Mouse (Mus musculus): ENCODE data around the gene Treml4. TPM values are rescaled to one million over a fixed set of nuclear protein-coding genes. Genes with fewer than 3 reads are reported as not detected.

Treml4 gene
- polyA plus RNA-seq, 1 experiment = not detected

GRCm38 (mm10) chr17:48287276-48287675 lies 23.2 kb downstream of the Treml4 start:
- Histone ChIP-seq H3K27me3 (ENCODE audit: control insufficient read depth, insufficient read depth, low read length, poor library complexity, severe bottlenecking) (no peaks in the 10 kb centered on the region), H3K36me3 (ENCODE audit: control insufficient read depth, insufficient read depth, low read length, poor library complexity, severe bottlenecking) (no peaks in the 10 kb centered on the region), H3K27ac (ENCODE audit: insufficient read depth, low read length) (no peak overlapping the region), H3K4me3 (ENCODE audit: low read depth, low read length) (no peak overlapping the region), H3K9me3 (replicated peaks; ENCODE audit: control insufficient read depth, insufficient read depth, low read length, poor library complexity, severe bottlenecking) (peaks cover 7% of the 10 kb centered on the region; the same call in 1 of the 2 replicates), H3K4me1 (ENCODE audit: control insufficient read depth, insufficient read depth, low read length) (peaks cover 2% of the 10 kb centered on the region), H3K9ac (ENCODE audit: low read depth, poor library complexity, severe bottlenecking) (no peak overlapping the region)
- TF ChIP-seq EP300 (IDR thresholded peaks at IDR 0.05; ENCODE audit: insufficient read depth, low read depth, low read length) = no peak
- no peak for TF ChIP-seq POLR2A (IDR thresholded peaks at IDR 0.05; ENCODE audit: insufficient read depth, low read length)
- TF ChIP-seq CTCF (IDR thresholded peaks at IDR 0.05; ENCODE audit: low read depth, low read length) = no peak

- Histone ChIP-seq H3K4me3 (ENCODE audit: low read depth, low read length) (no peak overlapping the region), H3K27ac (ENCODE audit: insufficient read depth, low read length) (no peak overlapping the region), H3K4me1 (ENCODE audit: control insufficient read depth, insufficient read depth, low read length) (peaks cover 4% of the 10 kb centered on the region), H3K9me3 (replicated peaks; ENCODE audit: control insufficient read depth, insufficient read depth, low read length, poor library complexity, severe bottlenecking) (peaks cover 4% of the 10 kb centered on the region; the same call in 1 of the 2 replicates), H3K36me3 (ENCODE audit: control insufficient read depth, insufficient read depth, low read length, poor library complexity, severe bottlenecking) (no peaks in the 10 kb centered on the region), H3K27me3 (ENCODE audit: control insufficient read depth, insufficient read depth, low read length, poor library complexity, severe bottlenecking) (no peaks in the 10 kb centered on the region), H3K9ac (ENCODE audit: low read depth, poor library complexity, severe bottlenecking) (no peak overlapping the region)
- TF ChIP-seq CTCF (IDR thresholded peaks at IDR 0.05; ENCODE audit: low read depth, low read length) (no peak), POLR2A (IDR thresholded peaks at IDR 0.05; ENCODE audit: insufficient read depth, low read length) (no peak), EP300 (IDR thresholded peaks at IDR 0.05; ENCODE audit: insufficient read depth, low read depth, low read length) (no peak)
Measured at GRCm38 (mm10) chr17:48293500-48294194, 29.6 kb downstream of the Treml4 start.

- no peak within 1 kb of the TSS for H3K4me3 ChIP-seq (ENCODE audit: low read depth, low read length)
- H3K27ac ChIP-seq (ENCODE audit: insufficient read depth, low read length) = peak within 1 kb of the TSS; percentile 26
- H3K9ac ChIP-seq (ENCODE audit: low read depth, poor library complexity, severe bottlenecking) = no peak within 1 kb of the TSS
- H3K4me1 ChIP-seq (ENCODE audit: control insufficient read depth, insufficient read depth, low read length) = peaks cover 7% of the 10 kb centered on the region
- no peaks in the 10 kb centered on the region for H3K36me3 ChIP-seq (ENCODE audit: control insufficient read depth, insufficient read depth, low read length, poor library complexity, severe bottlenecking)
- H3K27me3 ChIP-seq (ENCODE audit: control insufficient read depth, insufficient read depth, low read length, poor library complexity, severe bottlenecking) = no peaks in the 10 kb centered on the region
- H3K9me3 ChIP-seq (replicated peaks; ENCODE audit: control insufficient read depth, insufficient read depth, low read length, poor library complexity, severe bottlenecking) = no peaks in the 10 kb centered on the region
- no peak for TF ChIP-seq EP300 (IDR thresholded peaks at IDR 0.05; ENCODE audit: insufficient read depth, low read depth, low read length)
- no peak for TF ChIP-seq CTCF (IDR thresholded peaks at IDR 0.05; ENCODE audit: low read depth, low read length)
- TF ChIP-seq POLR2A (IDR thresholded peaks at IDR 0.05; ENCODE audit: insufficient read depth, low read length) = no peak
Measured at GRCm38 (mm10) chr17:48299203-48299602, 35.1 kb downstream of the Treml4 start, which contains the start of gene Treml2. Treml2 (plus strand) TSS chr17:48299498.

GRCm38 (mm10) chr17:48299756-48300155 lies 35.7 kb downstream of the Treml4 start:
- no peak overlapping the region for H3K9ac ChIP-seq (ENCODE audit: low read depth, poor library complexity, severe bottlenecking)
- H3K4me3 ChIP-seq (ENCODE audit: low read depth, low read length) = no peak overlapping the region
- H3K4me1 ChIP-seq (ENCODE audit: control insufficient read depth, insufficient read depth, low read length) = peaks cover 7% of the 10 kb centered on the region
- H3K27ac ChIP-seq (ENCODE audit: insufficient read depth, low read length) = peak overlapping the region; percentile 26
- no peak for TF ChIP-seq POLR2A (IDR thresholded peaks at IDR 0.05; ENCODE audit: insufficient read depth, low read length)
- TF ChIP-seq EP300 (IDR thresholded peaks at IDR 0.05; ENCODE audit: insufficient read depth, low read depth, low read length) = no peak
- TF ChIP-seq CTCF (IDR thresholded peaks at IDR 0.05; ENCODE audit: low read depth, low read length) = no peak
- H3K9me3 ChIP-seq (replicated peaks; ENCODE audit: control insufficient read depth, insufficient read depth, low read length, poor library complexity, severe bottlenecking) = no peaks in the 10 kb centered on the region
- H3K27me3 ChIP-seq (ENCODE audit: control insufficient read depth, insufficient read depth, low read length, poor library complexity, severe bottlenecking) = no peaks in the 10 kb centered on the region
- no peaks in the 10 kb centered on the region for H3K36me3 ChIP-seq (ENCODE audit: control insufficient read depth, insufficient read depth, low read length, poor library complexity, severe bottlenecking)

- H3K9me3 ChIP-seq (replicated peaks; ENCODE audit: control insufficient read depth, insufficient read depth, low read length, poor library complexity, severe bottlenecking) = no peaks in the 10 kb centered on the region
- peaks cover 7% of the 10 kb centered on the region for H3K4me1 ChIP-seq (ENCODE audit: control insufficient read depth, insufficient read depth, low read length)
- H3K9ac ChIP-seq (ENCODE audit: low read depth, poor library complexity, severe bottlenecking) = no peak overlapping the region
- H3K4me3 ChIP-seq (ENCODE audit: low read depth, low read length) = no peak overlapping the region
- H3K36me3 ChIP-seq (ENCODE audit: control insufficient read depth, insufficient read depth, low read length, poor library complexity, severe bottlenecking) = no peaks in the 10 kb centered on the region
- H3K27me3 ChIP-seq (ENCODE audit: control insufficient read depth, insufficient read depth, low read length, poor library complexity, severe bottlenecking) = no peaks in the 10 kb centered on the region
- H3K27ac ChIP-seq (ENCODE audit: insufficient read depth, low read length) = peak overlapping the region; percentile 26; the same call in 1 of the 2 replicates
- TF ChIP-seq CTCF (IDR thresholded peaks at IDR 0.05; ENCODE audit: low read depth, low read length) (no peak), EP300 (IDR thresholded peaks at IDR 0.05; ENCODE audit: insufficient read depth, low read depth, low read length) (0 out of 2 replicates have a peak, but pooled peaks have one; percentile 9), POLR2A (IDR thresholded peaks at IDR 0.05; ENCODE audit: insufficient read depth, low read length) (no peak)
Measured at GRCm38 (mm10) chr17:48300199-48300598, 36.1 kb downstream of the Treml4 start.

GRCm38 (mm10) chr17:48300861-48301260 lies 36.8 kb downstream of the Treml4 start:
- H3K27ac ChIP-seq (ENCODE audit: insufficient read depth, low read length) = no peak overlapping the region

More at GRCm38 (mm10) chr17:48300861-48301260, 36.8 kb downstream of the Treml4 start:
- Histone ChIP-seq H3K9ac (ENCODE audit: low read depth, poor library complexity, severe bottlenecking) (no peak overlapping the region), H3K27me3 (ENCODE audit: control insufficient read depth, insufficient read depth, low read length, poor library complexity, severe bottlenecking) (no peaks in the 10 kb centered on the region), H3K36me3 (ENCODE audit: control insufficient read depth, insufficient read depth, low read length, poor library complexity, severe bottlenecking) (no peaks in the 10 kb centered on the region), H3K4me1 (ENCODE audit: control insufficient read depth, insufficient read depth, low read length) (peaks cover 7% of the 10 kb centered on the region), H3K9me3 (replicated peaks; ENCODE audit: control insufficient read depth, insufficient read depth, low read length, poor library complexity, severe bottlenecking) (no peaks in the 10 kb centered on the region), H3K4me3 (ENCODE audit: low read depth, low read length) (no peak overlapping the region)
- no peak for TF ChIP-seq CTCF (IDR thresholded peaks at IDR 0.05; ENCODE audit: low read depth, low read length)

Measured in ES-Bruce4 (cell line).